Mouse (Mus musculus): ENCODE data around the gene Usp39. TPM values are rescaled to one million over a fixed set of nuclear protein-coding genes. Genes with fewer than 3 reads are reported as not detected.

Gene Usp39
- polyA plus RNA-seq, 1 experiment from 2014 or later: 16.0 TPM

DNA sequence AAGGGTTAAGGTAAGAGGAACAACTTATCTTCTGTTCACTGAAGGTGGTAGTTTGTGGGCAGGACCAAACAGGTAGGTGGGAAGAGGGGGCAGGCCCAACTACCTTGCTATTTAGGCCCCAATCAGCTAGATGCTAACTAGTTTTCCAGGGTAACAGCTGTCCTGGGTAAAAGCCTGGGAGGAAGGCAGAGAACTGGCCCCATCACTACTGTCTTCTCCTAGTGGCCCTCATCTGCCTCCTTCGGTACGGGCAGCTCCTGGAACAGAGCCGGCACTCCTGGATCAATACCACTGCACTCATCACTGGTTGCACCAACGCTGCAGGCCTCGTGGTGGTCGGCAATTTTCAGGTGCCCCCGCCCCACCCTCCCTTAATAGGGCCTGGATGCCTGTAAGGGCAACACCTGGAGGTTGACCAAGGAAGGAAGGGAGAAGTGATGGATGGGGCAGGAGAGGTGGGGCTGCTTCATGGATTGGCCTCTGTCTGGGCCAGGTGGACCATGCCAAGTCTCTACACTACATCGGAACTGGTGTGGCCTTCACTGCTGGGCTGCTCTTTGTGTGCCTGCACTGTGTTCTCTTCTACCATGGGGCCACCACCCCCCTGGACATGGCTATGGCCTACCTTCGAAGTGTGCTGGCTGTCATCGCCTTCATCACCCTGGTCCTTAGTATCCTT, 13.2 kb upstream of the Usp39 start:
- 76% methylated on average over 10 of the region's 10 CpGs for WGBS
- Histone ChIP-seq H3K4me1 (replicated peaks; ENCODE audit: control insufficient read depth, insufficient read depth, low read length) (peaks cover 8% of the 10 kb centered on the region; the same call in 1 of the 2 replicates), H3K4me2 (replicated peaks; ENCODE audit: low read depth) (no peak overlapping the region), H3K9me3 (ENCODE audit: control insufficient read depth) (no peaks in the 10 kb centered on the region), H3K9ac (ENCODE audit: low read depth, low read length) (no peak overlapping the region), H3K27ac (ENCODE audit: low read depth, low read length) (no peak overlapping the region), H3K27me3 (replicated peaks; ENCODE audit: control insufficient read depth, insufficient read depth, low read length) (no peaks in the 10 kb centered on the region), H3K4me3 (ENCODE audit: low read depth, low read length) (no peak overlapping the region), H3K36me3 (ENCODE audit: control insufficient read depth, insufficient read depth) (peaks cover 16% of the 10 kb centered on the region; the same call in 1 of the 2 replicates)
- TF ChIP-seq CTCF (IDR thresholded peaks at IDR 0.05; ENCODE audit: low read depth): no peak
- no peak for ATAC-seq

GRCm38 (mm10) chr6:72357164-72358079, 12.4 kb upstream of the Usp39 start:
- Histone ChIP-seq H3K4me1 (replicated peaks; ENCODE audit: control insufficient read depth, insufficient read depth, low read length) (peaks cover 8% of the 10 kb centered on the region; the same call in 1 of the 2 replicates), H3K4me2 (replicated peaks; ENCODE audit: low read depth) (no peak overlapping the region), H3K27me3 (replicated peaks; ENCODE audit: control insufficient read depth, insufficient read depth, low read length) (no peaks in the 10 kb centered on the region), H3K9ac (ENCODE audit: low read depth, low read length) (no peak overlapping the region), H3K27ac (ENCODE audit: low read depth, low read length) (no peak overlapping the region), H3K36me3 (ENCODE audit: control insufficient read depth, insufficient read depth) (peaks cover 16% of the 10 kb centered on the region; the same call in 1 of the 2 replicates), H3K4me3 (ENCODE audit: low read depth, low read length) (no peak overlapping the region), H3K9me3 (ENCODE audit: control insufficient read depth) (no peaks in the 10 kb centered on the region)
- no peak for ATAC-seq
- 40% methylated on average over 5 of the region's 5 CpGs for WGBS
- no peak for TF ChIP-seq CTCF (IDR thresholded peaks at IDR 0.05; ENCODE audit: low read depth)

DNA sequence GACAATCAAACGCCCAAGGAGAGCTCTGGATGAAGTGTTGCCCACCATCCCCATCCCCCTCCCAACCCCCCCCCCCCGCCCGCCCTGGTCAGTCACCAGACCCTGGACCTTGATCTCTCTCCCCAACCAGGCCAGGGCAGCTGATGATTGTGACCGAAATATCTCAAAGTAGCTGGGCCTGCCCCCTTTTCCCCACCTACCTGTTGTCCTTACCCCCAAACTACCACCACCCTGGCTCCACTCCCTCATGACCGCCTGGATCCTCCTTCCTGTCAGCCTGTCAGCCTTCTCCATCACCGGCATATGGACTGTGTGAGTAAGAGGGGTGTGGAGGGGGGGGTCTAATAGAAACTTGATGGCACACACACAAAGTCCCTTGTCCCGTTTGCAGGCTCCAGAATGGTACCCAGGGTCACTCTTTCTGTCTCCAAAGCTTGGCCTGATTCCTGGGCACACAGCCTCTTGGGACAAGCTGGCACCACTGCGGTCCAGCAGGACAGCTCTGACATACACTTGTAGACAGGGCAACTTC, 11.1 kb upstream of the Usp39 start:
- Histone ChIP-seq H3K27ac (ENCODE audit: low read depth, low read length) (peak overlapping the region; percentile 60), H3K4me2 (replicated peaks; ENCODE audit: low read depth) (peak overlapping the region; percentile 93), H3K27me3 (replicated peaks; ENCODE audit: control insufficient read depth, insufficient read depth, low read length) (no peaks in the 10 kb centered on the region), H3K9me3 (ENCODE audit: control insufficient read depth) (no peaks in the 10 kb centered on the region), H3K36me3 (ENCODE audit: control insufficient read depth, insufficient read depth) (peaks cover 16% of the 10 kb centered on the region; the same call in 1 of the 2 replicates), H3K9ac (ENCODE audit: low read depth, low read length) (peak overlapping the region; percentile 58), H3K4me3 (ENCODE audit: low read depth, low read length) (peak overlapping the region; percentile 63), H3K4me1 (replicated peaks; ENCODE audit: control insufficient read depth, insufficient read depth, low read length) (peaks cover 8% of the 10 kb centered on the region; the same call in 1 of the 2 replicates)
- WGBS: 36% methylated on average over 8 of the region's 8 CpGs
- no peak for ATAC-seq
- no peak for TF ChIP-seq CTCF (IDR thresholded peaks at IDR 0.05; ENCODE audit: low read depth)

DNA sequence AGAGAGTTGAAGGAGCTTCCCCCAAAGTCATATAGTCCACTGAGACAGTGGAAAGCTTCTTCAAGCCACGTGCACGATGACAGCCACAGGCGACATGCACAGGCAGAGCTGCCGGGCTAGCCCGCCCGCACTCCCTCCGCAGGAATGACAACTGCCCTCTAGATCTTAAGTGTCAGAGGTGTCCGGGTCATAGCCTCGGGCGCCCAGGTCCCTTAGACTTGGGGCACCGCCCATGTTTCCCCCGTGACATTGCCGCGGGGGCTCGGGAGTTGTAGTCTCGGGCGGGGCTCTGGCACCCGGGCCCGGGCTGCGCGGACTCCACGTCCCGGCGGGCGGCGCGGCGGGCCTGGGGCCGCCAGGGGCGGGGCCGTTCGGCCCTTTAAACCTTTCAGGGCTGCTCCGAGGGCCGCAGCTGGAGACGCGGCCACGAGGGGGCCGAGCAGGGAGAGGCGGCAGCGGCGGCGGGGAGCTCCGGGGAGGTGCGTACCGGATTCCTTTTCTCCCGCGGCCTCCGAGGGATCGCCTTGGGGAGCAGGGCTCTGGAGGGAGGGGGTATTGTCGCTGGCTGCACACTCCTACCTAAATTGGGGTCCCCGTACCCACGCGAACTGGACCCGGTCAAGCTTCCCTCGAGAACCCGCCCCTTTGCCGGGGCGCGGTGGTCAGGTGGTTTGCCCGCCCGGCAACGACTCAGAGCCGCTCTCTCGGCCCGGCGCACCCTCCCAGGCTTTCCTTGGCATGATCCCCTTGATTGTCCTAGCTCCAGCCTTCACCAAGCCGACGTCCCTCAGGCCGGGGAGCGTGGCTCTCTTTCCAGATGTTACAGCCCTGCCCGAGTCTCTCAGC, 10.3 kb upstream of the Usp39 start, which contains the start of gene Tmem150a:
Tmem150a (plus strand) TSS at position 382 of the 846 bp plus-strand sequence.
- TF ChIP-seq CTCF (IDR thresholded peaks at IDR 0.05; ENCODE audit: low read depth): peak; percentile 68
- no peaks in the 10 kb centered on the region for H3K9me3 ChIP-seq (ENCODE audit: control insufficient read depth)
- WGBS: under 1% methylated on average over 65 of the region's 71 CpGs

DNA sequence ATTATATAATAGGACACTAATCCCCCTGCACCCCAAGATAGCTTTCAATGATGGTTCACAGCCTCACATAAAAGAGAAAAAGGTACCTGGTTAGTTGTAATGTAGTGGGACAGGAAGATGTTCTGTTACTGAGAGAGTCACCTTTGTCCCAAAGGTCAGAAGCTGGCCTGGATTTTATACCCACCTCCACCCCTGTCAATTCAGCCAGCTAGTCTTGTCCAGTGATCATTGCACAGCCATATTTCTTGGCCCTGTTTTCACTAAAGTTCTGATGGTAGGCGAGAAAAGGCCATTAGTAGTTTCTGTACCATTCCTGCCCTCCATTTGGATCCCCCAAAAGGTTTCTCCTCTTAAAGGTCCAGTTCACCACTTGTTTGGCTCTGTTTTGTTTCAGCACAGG, 9.0 kb upstream of the Usp39 start:
- 0 out of 2 replicates have a peak, but pooled peaks cover 3% of the 10 kb centered on the region for H3K4me1 ChIP-seq (replicated peaks; ENCODE audit: control insufficient read depth, insufficient read depth, low read length)
- no peak overlapping the region for H3K9ac ChIP-seq (ENCODE audit: low read depth, low read length)
- H3K27ac ChIP-seq (ENCODE audit: low read depth, low read length): no peak overlapping the region
- H3K4me2 ChIP-seq (replicated peaks; ENCODE audit: low read depth): no peak overlapping the region
- H3K36me3 ChIP-seq (ENCODE audit: control insufficient read depth, insufficient read depth): peaks cover 23% of the 10 kb centered on the region; the same call in 1 of the 2 replicates
- TF ChIP-seq CTCF (IDR thresholded peaks at IDR 0.05; ENCODE audit: low read depth): no peak
- no peak for ATAC-seq
- no peaks in the 10 kb centered on the region for H3K27me3 ChIP-seq (replicated peaks; ENCODE audit: control insufficient read depth, insufficient read depth, low read length)
- no peak overlapping the region for H3K4me3 ChIP-seq (ENCODE audit: low read depth, low read length)
- 77% methylated on average over 1 of the region's 1 CpGs for WGBS
- no peaks in the 10 kb centered on the region for H3K9me3 ChIP-seq (ENCODE audit: control insufficient read depth)

More for the DNA sequence above, 10.3 kb upstream of the Usp39 start, which contains the start of gene Tmem150a:
- Histone ChIP-seq H3K27me3 (replicated peaks; ENCODE audit: control insufficient read depth, insufficient read depth, low read length) (no peaks in the 10 kb centered on the region), H3K4me3 (ENCODE audit: low read depth, low read length) (peak within 1 kb of the TSS; percentile 63), H3K4me1 (replicated peaks; ENCODE audit: control insufficient read depth, insufficient read depth, low read length) (0 out of 2 replicates have a peak, but pooled peaks cover 3% of the 10 kb centered on the region), H3K27ac (ENCODE audit: low read depth, low read length) (peak within 1 kb of the TSS; percentile 60), H3K9ac (ENCODE audit: low read depth, low read length) (peak within 1 kb of the TSS; percentile 58), H3K4me2 (replicated peaks; ENCODE audit: low read depth) (peak within 1 kb of the TSS; percentile 93), H3K36me3 (ENCODE audit: control insufficient read depth, insufficient read depth) (peaks cover 20% of the 10 kb centered on the region; the same call in 1 of the 2 replicates)
- ATAC-seq: peak; percentile 85
